Mouse (Mus musculus) gastrocnemius, adult 18-20 months (tissue): ENCODE measurements around the gene Ldlr. TPM values are rescaled to one million over a fixed set of nuclear protein-coding genes. Genes with fewer than 3 reads are reported as not detected.
"Not testable (repeated sequence)": the region's sequence is repeated elsewhere in the genome, so short reads cannot be mapped to it uniquely, and the experiment has no call there.

ENCODE experiments used
- DNase-seq: peaks from one replicate; pipeline ENCODE4 v3.0.0; 2021; ENCODE audit warnings: low spot score
- total RNA-seq, 2 experiments: library from RNA; stranded (reverse); gene quantifications; 2 replicates each; pipeline ENCODE4 v1.2.3; 2021

The Ldlr gene
- total RNA-seq, 2 experiments from 2014 or later, result 2.4 to 2.6 TPM

DNA sequence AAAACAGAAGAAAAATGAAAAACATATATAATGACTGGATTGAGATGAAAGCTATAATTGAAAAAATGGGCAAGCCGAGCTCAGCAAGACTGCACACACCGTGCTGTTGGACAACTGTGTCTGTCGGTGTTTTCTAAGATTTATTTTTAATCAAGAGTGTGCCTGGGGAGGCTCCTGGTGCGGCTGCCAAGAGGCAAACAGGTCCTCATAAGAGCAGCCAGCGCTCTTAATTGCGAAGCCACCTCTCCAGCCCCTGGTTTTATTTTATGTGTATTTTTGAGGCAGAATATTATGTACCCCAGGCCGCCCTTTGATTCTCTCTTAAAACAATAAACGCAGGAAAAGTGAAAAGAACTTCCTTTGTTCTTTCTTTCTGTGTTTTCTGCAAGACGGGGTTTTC, 65.0 kb downstream of the Ldlr start:
- no peak for DNase-seq

DNA sequence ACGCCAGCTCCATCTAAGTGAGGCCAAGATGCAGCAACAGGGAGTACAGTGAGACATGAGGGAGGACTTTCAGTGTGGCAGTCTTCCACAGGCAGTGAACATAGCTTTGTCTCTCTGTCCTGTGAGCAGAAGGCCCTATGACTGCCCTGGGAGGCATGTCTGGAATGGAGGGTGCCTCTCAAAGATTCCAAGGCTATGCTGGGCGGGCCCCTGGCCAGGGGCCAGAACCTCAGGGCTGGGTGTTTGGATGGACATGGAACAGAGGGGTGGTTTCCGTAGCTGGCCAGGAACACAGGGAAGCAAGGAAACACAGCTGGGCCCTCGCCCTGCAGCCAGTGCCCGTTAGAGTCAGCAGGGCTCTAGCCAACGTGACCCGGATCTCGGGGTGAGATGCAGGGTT, 68.6 kb downstream of the Ldlr start:
- DNase-seq, result peak; percentile 40

DNA sequence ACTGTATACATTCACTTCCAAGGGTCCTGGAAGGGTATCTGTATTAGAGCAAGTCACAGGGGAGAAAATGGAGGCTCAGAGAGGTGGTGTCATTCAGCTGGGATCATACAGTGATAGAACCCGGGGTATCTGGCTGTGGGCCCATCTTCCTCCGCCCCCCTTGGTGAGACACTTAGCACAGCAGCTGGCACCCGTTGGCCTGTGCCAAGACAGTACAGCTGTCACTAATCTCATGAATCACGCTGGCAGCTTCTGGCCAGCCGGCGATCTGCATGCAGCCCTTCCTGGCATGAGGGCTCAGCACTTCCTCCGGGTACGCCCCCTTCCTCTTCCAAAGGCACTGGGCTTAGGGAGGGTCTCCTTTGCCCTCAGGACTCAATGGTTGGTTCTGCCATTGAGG, 69.4 kb downstream of the Ldlr start:
- peak; percentile 69 for DNase-seq

DNA sequence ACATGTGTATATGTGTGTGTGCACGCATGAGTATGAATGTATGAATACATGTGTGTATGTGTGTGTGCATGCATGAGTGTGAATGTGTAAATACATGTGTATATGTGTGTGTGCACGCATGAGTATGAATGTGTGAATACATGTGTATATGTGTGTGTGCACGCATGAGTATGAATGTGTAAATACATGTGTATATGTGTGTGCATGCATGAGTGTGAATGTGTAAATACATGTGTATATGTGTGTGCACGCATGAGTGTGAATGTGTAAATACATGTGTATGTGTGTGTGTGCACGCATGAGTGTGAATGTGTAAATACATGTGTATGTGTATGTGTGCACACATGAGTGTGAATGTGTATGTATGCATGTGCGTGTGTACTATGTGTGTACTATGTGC, 70.2 kb downstream of the Ldlr start:
- not testable (repeated sequence) for DNase-seq

DNA sequence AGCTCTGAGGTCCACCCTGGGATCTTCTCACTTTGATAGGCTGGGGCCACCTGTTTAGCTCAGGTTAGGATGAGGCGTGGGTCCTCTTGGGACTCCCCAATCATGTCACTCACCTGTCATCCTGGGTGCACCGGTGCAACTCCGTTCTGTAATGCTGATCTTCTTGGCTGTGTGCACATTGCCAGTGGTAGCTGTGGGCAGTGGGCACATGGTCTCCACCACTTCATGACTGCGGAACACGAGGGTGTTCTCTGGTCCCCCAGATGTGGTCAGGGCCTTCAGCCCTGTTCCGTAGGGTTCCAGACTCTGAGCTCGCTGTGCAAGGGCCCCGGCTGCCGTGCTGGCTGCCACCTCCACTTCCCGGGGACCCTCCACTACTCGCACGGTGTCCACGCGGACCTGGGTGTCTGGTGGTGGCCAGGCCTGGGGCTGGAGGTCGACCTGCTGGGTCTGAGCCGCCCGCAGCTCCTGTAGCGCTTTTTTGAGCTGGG, 71.1 kb downstream of the Ldlr start:
- DNase-seq, result no peak

DNA sequence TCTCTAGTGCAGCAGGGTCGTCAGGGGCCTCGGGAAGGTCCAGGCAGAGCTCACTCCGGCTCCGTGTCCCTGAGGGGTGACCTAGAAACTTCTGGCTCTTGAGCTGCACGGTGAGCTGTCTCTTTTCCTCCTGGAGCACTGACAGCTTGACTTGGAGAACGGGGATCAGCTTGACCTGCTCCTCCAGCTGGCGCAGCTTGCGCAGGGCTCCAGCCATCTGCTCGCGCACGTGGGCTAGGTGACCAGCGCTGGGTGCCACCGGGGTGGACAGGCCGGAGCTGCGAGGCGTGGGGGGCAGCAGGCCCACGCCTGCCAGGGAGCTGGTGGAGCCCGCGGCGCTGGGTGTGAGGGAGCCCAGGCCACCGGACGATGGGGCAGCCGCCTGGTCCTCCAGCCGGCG, 71.6 kb downstream of the Ldlr start:
- no peak for DNase-seq

DNA sequence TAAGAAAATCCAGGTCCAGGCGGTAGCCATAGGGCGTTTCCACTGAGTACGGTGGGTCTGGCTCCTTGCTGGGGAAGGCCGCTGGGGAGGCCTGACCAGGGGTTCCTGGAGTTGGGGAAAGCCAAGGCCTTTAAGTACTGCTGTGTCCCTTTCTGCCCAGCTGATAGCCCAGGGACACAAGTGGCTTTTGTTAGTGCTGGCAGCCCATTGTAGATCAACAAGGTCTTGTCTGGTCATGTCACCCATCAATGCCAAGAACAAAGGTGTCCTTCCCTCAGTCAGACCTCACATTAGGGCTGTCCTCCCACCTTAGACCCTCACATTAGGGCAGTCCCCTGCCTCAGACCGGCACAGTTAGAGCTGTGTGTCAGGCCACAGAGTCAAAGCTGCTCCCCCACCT, 72.3 kb downstream of the Ldlr start:
- no peak for DNase-seq

DNA sequence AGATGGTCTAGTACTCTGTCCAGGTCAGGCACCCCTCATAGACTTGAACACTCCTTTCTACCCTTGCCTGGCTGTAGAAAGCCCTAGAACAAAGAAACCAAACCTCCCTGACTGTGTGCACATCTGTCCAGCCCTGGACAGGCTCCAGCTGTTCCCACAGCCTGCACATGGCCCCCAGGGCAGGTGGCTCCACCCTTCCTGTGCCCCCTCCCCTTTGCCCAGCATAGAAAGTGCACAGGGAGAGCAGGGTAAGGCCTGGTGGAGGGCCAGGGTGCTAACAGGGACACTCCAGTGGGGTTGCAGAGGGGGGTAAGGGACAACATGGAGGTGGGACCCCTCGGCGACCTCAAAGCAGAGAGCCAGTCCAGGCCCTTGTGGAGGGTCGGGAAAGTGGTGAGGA, 73.0 kb downstream of the Ldlr start:
- DNase-seq, result no peak

DNA sequence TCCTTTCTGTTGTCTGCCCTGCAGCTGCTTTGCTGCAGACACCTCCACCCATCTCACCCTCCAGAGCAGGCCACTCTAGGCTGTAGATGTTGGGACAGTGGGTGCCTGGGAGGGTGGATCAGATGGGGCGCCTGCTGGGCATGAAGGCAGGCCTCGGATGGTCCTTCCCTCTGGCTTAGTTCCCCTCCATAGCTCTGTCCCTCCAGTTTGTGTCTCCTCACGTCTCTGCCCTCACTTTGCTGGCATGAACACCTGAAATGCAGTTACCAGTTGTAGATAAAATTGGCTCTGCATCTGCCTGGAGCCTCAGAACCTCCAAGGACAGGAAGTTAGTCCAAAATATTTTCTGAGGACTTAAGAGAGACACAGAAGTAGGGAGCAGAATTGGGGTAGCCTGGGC, 73.6 kb downstream of the Ldlr start:
- no peak for DNase-seq

DNA sequence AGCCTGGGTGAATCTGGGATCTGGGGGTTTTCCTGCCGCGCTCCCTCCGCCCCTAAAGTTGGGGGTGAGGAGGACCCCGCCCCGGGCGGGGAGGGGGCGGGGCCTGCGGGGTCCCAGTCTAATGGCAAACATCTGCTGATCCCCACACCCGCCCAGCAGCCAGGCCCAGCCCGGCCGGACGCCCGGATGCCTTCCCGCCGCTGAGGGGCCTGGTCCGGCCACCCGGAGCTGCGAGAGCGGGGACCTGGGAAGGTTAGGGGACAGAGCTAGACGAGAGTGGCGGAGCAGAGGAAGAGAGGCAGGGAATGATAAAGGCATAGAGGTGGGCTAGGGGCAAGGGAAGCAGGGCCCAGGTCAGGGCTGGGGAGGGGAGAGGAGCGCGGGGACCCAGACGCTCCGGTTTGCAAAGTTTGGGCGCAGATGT, 74.7 kb downstream of the Ldlr start:
- peak; percentile 66 for DNase-seq

DNA sequence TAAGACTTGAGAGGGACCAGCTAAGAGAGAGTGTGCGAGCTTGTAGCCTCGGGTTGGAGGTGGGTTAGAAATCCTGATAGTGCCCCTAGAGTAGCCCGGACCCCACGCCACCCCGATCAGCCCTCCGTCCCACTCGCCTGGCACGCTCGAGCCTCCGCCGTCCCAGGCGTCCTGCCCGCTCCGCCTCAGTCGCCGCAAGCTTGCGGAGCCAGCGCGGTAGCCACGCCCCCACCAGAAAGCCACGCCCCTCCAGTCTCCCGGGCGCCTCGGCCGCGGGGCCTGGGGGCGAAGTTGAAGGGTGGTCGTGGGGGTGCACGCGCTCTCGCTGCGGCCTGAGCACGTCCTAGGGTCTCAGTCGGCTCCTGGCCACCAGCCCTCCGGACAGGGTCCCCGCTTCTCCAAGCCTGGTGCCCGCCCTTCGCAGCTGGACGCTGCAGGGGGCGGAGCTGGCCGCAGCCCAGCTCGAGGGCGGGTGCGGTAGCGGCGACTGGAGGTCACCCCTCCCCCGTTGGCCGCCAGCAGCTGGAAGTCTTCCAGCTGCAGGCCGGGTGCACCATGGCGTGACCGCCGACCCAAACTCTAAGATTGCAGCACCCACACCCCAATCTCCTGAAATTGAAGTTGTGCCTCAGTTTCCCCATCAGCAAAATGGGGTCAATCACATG, 75.2 kb downstream of the Ldlr start, which contains the start of gene Kank2:
TSS of gene Kank2 (minus strand) at position 400 of the 665 bp plus-strand sequence.
- peak; percentile 91 for DNase-seq

DNA sequence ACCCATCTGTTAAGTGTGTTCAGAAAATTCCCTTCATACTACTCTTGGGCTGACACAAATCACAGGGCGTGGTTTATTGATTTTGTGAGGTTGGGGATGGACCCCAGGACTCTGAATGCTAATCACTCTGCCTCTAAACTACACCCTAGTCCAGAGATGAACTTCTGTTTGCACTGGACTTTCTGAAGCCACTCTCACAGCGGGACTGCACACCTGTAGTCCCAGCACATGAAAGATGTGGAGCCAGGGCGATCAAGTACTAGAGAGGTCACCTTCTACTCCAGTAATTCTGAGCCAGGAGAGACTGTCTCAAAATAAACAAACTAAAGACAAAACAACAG, 75.7 kb downstream of the Ldlr start:
- no peak for DNase-seq

Other genes starting within 250 kb of the Ldlr start
- gene Tmed1, start 213.2 kb upstream of the Ldlr start, total RNA-seq, result 10 to 100 TPM; 31.6 to 32.7 TPM
- under 1 TPM; 0.30 to 0.50 TPM for gene AB124611, start 197.3 kb upstream of the Ldlr start, total RNA-seq
- 10 to 100 TPM; 55.5 to 66.5 TPM for gene Carm1, start 176.6 kb upstream of the Ldlr start, total RNA-seq
- 10 to 100 TPM; 45.7 to 46.6 TPM for gene Timm29, start 130.8 kb upstream of the Ldlr start, total RNA-seq
- gene Yipf2, start 130.7 kb upstream of the Ldlr start, total RNA-seq, result 1 to 10 TPM; 5.3 to 5.6 TPM
- gene Smarca4, start 107.3 kb upstream of the Ldlr start, total RNA-seq, result 10 to 100 TPM; 38.6 to 42.1 TPM
- gene Spc24, start 36.8 kb downstream of the Ldlr start, total RNA-seq, result 1 to 10 TPM; 1.9 TPM
- 10 to 100 TPM; 12.6 to 14.3 TPM for gene Kank2, start 75.3 kb downstream of the Ldlr start, total RNA-seq
- gene Angptl8, start 112.0 kb downstream of the Ldlr start, total RNA-seq, result under 1 TPM in 1 of 2 experiments, not detected in 1; 0.26 TPM
- gene Dock6, start 129.2 kb downstream of the Ldlr start, total RNA-seq, result 1 to 10 TPM; 7.4 to 8.7 TPM
- 1 to 10 TPM; 1.9 to 4.3 TPM for gene Rab3d, start 194.7 kb downstream of the Ldlr start, total RNA-seq
- gene Ccdc159, start 204.0 kb downstream of the Ldlr start, total RNA-seq, result under 1 TPM; 0.71 to 0.85 TPM
- 10 to 100 TPM; 10.5 to 13.8 TPM for gene Tmem205, start 204.1 kb downstream of the Ldlr start, total RNA-seq
- gene Plppr2, start 213.6 kb downstream of the Ldlr start, total RNA-seq, result under 1 TPM; 0.50 to 0.81 TPM
- 1 to 10 TPM; 2.1 to 2.3 TPM for gene Swsap1, start 232.3 kb downstream of the Ldlr start, total RNA-seq
- under 1 TPM in 1 of 2 experiments, not detected in 1; 0.21 TPM for gene Epor, start 240.0 kb downstream of the Ldlr start, total RNA-seq